Mouse (Mus musculus): ENCODE data around the gene Hltf.

Hltf gene

DNA sequence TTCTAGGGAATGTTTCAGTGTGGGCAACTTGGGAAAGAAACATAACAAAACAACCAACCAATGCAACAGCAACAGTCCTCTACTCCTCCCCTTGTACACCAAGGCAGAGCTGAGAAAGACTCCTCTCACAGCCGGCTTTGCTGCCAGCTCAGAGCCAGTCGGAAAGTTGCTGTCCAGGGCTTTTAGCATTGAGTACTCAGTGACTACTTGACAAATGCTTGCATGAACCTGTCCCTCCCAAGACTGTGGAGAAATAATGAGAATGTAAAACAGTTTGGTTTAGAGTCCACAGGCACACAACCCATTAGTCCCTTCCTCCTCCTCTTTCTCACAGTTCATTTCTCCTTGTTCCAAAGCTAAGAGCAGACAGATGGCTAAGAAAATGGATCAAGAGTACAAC is 86.8 kb downstream of the Hltf start:
- in situ Hi-C loops (cut with MboI; ENCODE audit: low sequenced_read_pairs), result no loop called here

DNA sequence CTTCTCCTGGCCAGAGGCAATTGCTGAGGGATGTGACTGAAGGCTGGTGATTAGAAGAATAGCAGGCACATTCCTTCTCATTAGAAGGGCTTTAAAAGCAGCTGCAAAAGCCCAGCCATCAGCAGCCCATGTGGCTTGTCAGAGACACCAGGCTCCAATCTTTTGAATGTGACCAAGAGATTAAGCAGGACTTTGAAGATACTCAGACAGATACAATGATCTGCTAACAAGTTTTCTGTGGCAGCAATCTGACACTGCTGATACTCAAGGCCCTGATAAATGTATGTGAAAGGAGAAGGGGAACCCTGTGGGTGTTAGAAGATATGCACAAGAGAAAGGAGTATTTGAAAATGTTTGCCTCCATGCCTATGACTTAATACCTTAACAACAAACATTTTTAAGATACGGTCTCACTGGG is 88.1 kb downstream of the Hltf start:
- in situ Hi-C loops (cut with MboI; ENCODE audit: low sequenced_read_pairs), result no loop called here

GRCm38 (mm10) chr3:20146884-20147395 is 89.3 kb downstream of the Hltf start:
- in situ Hi-C loops (cut with MboI; ENCODE audit: low sequenced_read_pairs), result no loop called here

- in situ Hi-C loops (cut with MboI; ENCODE audit: low sequenced_read_pairs), result no loop called here
Measured at GRCm38 (mm10) chr3:20147647-20148046, 90.0 kb downstream of the Hltf start.

GRCm38 (mm10) chr3:20150511-20150910 is 92.9 kb downstream of the Hltf start:
- in situ Hi-C loops (cut with MboI; ENCODE audit: low sequenced_read_pairs), result no loop called here

DNA sequence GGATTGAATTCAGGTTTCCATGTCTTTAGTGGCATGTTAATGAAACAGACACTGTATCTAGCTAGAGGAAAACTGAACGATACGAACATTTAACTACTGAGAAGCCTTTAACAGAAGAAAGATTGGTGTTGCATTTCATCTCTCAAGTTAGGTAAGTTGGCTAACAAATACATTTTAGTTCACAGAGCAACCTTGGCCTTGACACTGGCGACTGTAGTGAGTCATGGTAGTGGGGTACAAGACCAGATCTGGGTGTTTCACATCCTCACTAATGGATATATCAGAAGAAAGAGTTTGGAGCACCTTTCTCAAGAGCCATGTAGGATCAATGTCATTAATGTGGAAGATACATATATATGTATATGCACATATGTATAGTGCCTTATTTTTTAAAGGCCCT is 94.0 kb downstream of the Hltf start:
- in situ Hi-C loops (cut with MboI; ENCODE audit: low sequenced_read_pairs), result no loop called here

DNA sequence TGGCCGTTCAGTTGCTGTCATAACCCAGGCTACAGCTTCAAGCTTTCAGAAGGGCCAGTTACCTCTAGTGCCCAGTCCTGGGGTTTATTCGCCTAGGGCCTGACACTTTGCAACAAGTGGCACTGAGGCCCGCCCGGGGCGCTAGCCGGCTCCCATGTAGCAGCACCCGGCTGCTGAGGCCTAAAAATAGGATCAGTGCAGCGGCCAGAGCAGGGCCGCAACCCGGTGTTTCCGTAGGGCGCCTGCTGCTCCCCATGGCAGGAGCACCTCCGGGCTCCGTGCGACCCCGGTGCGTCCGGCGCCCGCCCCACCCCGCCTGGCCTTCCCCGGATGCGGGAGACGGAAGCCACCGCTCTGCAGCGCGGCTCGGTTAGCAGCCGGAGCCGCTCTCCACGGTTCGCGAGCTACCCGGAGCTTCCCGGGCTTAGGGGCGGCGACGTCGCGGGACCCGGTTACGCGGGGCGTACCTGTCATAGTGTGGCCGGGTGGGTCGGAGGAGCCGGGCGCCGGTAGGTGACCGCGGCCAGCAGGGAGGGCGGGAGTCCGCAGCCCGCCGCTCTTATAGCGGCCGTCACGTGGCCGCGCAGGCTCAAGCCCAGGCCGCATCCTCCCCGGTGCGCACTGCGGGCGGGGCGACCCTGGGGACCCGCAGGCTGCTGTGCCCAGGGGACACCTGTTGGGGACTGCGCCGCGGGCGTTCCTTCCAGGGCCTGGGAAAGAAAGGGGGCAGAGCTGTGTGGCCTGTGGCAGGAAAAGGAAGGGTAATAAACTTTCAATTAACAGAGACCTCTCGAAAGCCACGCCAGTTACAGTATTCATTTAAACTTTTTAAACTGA is 97.1 kb downstream of the Hltf start, which contains the start of gene Gyg:
Gene Gyg, minus strand, starts transcription at position 787 of the 837 bp plus-strand sequence.
- in situ Hi-C loops (cut with MboI; ENCODE audit: low sequenced_read_pairs), result no loop called here

DNA sequence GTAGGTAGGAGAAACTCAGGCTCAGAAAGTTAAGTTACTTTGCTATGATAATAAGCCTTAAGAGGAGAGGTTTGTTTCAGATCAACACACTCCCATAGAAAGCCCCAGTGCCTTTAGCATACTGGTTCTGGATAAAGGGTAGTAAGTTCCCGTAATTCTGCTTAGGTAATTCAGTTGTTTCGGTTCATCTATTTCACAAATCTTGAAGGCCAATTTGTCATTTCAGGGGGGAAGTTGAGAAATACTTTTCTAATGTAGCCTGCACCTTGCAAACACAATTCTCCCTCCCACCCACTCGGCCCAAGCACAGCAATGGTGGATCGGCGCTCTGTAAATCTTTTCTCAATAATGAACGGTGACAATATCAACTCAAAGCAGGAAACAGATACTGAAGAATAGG is 97.9 kb downstream of the Hltf start:
- in situ Hi-C loops (cut with MboI; ENCODE audit: low sequenced_read_pairs), result no loop called here

DNA sequence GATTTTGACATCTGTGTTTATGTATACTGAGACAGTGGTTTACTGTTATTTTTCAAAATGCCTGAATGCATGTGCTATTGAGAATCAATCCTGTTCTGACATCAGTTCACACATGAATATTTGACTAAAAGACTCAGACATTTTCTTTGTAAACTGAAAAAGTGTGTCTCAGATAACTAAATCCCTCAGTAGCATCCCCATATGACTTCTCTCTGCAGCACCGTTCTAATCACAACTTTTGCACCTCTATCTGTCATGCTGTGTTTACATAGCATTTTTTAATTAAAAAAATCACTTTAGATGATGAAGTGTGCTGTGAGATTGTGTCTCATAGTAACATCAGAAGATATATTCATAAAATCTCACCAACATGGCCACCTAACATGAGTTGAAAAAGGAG is 109.9 kb downstream of the Hltf start:
- in situ Hi-C loops (cut with MboI; ENCODE audit: low sequenced_read_pairs), result no loop called here

All from CH12F3 (cell line).